Mouse (Mus musculus) ES-Bruce4 (cell line): ENCODE measurements around the gene Bahcc1. TPM values are rescaled to one million over a fixed set of nuclear protein-coding genes. Genes with fewer than 3 reads are reported as not detected.
A peak's percentile ranks its signal among the peaks of the same experiment; 100 is the strongest.

Experiments used
- H3K27ac ChIP-seq: 2 replicates; pipeline ENCODE4 v1.5.1; 2012; ENCODE audit warnings: low read length, inconsistent platforms; ENCODE audit not compliant: insufficient read depth
- H3K27me3 ChIP-seq: 2 replicates; pipeline ENCODE4 v1.6.1; 2012; ENCODE audit warnings: mild to moderate bottlenecking, low read length, inconsistent platforms; ENCODE audit not compliant: control insufficient read depth, poor library complexity, insufficient read depth, severe bottlenecking
- H3K36me3 ChIP-seq: 2 replicates; pipeline ENCODE4 v1.6.1; 2012; ENCODE audit warnings: inconsistent platforms, mild to moderate bottlenecking, low read length, moderate library complexity; ENCODE audit not compliant: control insufficient read depth, poor library complexity, insufficient read depth, severe bottlenecking
- H3K4me1 ChIP-seq: one replicate; pipeline ENCODE4 v1.8.1; 2011; ENCODE audit warnings: low read length; ENCODE audit not compliant: control insufficient read depth, insufficient read depth
- H3K4me3 ChIP-seq: 2 replicates; pipeline ENCODE4 v1.5.1; 2011; ENCODE audit warnings: low read depth, mild to moderate bottlenecking, low read length
- H3K9ac ChIP-seq: 2 replicates; pipeline ENCODE4 v1.6.1; 2012; ENCODE audit warnings: low read depth, mild to moderate bottlenecking, inconsistent platforms; ENCODE audit not compliant: poor library complexity, severe bottlenecking
- H3K9me3 ChIP-seq: replicated peaks from 2 replicates; pipeline ENCODE4 v1.6.1; 2012; ENCODE audit warnings: mild to moderate bottlenecking, low read length, inconsistent platforms; ENCODE audit not compliant: control insufficient read depth, poor library complexity, insufficient read depth, severe bottlenecking
- CTCF ChIP-seq: IDR thresholded peaks from one replicate; pipeline ENCODE4 v1.8.1; 2011; ENCODE audit warnings: low read depth, low read length
- EP300 ChIP-seq: IDR thresholded peaks from 2 replicates; pipeline ENCODE4 v1.6.1; 2011; ENCODE audit warnings: low read depth, low read length; ENCODE audit not compliant: insufficient read depth
- POLR2A ChIP-seq: IDR thresholded peaks from one replicate; pipeline ENCODE4 v1.8.1; 2011; ENCODE audit warnings: low read length; ENCODE audit not compliant: insufficient read depth
- polyA plus RNA-seq: library from polyadenylated mRNA; stranded (reverse); fragments of >200 nt; gene quantifications from 2 replicates; pipeline ENCODE4 v1.2.4, GENCODE M21; 2011; ENCODE audit warnings: low read depth; ENCODE audit not compliant: missing spikeins, insufficient read depth, insufficient read length

Gene Bahcc1
- polyA plus RNA-seq, 1 experiment, result 21.6 TPM

DNA sequence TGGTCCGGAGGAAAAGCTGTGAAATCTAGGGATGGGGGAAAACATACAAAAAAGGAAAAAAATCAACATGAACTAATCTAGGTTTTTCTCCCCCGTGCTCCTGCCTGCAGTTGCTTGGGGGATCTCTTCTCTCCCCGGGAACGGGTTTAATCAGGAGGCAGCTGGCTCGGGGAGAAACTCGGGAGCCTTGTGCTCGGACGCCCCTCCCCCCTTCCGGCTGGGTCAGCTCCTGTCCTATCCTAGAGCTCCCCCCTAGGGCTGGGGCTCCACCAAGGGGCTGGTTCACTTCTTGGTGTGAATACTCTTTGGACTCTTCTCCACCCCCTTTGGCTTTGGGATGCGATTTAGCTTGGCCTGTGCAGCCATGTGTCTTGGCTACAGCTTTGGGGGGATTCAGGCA lies 7.5 kb downstream of the Bahcc1 start:
- no peaks in the 10 kb centered on the region for H3K9me3 ChIP-seq

DNA sequence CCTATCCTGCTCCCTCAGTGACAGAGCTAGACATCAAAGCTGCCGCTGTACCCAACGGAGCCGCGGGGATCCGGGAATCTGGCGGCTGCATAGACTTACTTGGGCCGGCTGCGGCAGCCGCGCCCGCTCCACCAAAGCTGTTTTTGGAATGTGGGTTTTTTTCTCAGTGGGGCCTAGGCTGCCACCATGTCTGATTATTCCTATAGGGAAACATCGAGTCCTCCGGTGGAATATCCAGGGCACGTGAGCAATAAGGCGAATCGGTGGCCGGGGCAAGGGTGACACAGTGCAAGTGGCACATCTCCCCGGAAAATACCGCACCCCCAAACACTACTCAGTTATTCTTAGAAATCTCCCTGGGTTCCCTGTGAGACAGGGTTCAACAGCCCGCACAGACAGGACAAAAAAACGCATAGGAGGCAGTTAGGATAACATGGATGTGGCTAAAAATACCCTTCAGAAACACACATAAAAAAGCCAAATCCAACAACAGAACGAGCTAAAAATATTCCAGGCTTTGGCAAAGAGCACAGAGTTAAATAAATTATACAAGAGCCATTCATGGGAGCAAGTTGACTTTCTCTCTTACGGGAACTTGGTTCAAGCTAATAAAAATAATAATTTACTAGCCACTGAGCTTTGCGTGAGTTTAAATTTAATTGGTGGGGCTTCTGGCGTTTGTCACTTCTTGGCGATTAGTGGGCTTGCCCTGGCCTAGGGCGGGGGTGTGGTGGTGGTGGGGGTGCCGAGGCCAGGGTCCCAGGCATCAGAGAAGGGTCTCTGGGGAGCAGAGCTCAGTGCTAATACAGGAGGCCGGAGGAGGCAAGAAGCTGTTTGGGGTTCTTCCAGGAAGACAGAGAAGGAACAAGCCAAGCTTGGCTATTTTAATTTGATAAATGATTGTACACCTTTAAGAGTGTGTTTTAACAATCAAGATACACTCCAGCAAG lies 8.5 kb downstream of the Bahcc1 start:
- Histone ChIP-seq H3K36me3 (no peaks in the 10 kb centered on the region), H3K4me1 (peaks cover 9% of the 10 kb centered on the region), H3K9me3 (no peaks in the 10 kb centered on the region), H3K9ac (peak overlapping the region; percentile 48), H3K27ac (peak overlapping the region; percentile 37; the same call in 1 of the 2 replicates), H3K27me3 (peaks cover 8% of the 10 kb centered on the region), H3K4me3 (no peak overlapping the region)
- TF ChIP-seq POLR2A, result no peak

More for the DNA sequence above, 7.5 kb downstream of the Bahcc1 start:
- no peaks in the 10 kb centered on the region for H3K36me3 ChIP-seq
- peaks cover 9% of the 10 kb centered on the region for H3K4me1 ChIP-seq
- H3K9ac ChIP-seq, result peak overlapping the region; percentile 48
- peaks cover 14% of the 10 kb centered on the region for H3K27me3 ChIP-seq
- TF ChIP-seq EP300 (peak; percentile 84), POLR2A (no peak)
- H3K4me3 ChIP-seq, result no peak overlapping the region
- H3K27ac ChIP-seq, result peak overlapping the region; percentile 92

DNA sequence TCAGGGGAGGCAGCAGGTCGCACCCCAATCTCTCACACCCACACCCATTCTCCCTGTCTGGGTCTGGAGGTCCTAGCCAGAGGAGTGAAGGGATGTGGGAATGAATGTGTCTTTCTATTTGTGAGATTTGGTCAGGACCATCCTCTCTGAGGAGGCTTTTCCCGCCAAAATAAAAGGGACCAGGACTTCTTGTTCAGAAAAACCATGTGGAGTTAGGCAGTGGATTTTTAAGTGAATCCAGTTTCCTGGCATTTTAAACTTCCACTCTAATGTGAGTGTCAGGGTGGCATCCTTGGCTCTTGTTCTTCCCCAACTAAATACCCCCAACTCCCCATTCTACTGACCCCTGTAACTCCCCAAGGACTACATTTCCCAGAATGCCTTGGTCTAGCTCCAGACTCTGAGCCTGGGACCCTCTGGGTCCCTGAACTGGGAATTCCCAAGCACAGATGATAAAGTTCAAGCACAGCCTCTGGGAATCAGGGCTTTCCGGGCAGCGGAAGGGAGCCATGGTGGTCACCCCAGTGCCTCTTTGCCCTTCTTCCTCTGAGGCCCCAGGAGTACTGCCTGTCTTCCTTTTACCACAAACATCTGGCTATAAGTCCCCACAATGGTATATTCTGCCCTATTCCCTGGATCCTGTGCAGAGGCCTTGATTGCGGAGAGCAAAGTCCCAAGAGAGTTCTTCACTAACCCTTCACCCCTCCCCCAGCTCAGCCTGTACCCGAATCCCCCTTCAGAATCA lies 9.4 kb downstream of the Bahcc1 start:
- H3K4me3 ChIP-seq, result no peak overlapping the region

DNA sequence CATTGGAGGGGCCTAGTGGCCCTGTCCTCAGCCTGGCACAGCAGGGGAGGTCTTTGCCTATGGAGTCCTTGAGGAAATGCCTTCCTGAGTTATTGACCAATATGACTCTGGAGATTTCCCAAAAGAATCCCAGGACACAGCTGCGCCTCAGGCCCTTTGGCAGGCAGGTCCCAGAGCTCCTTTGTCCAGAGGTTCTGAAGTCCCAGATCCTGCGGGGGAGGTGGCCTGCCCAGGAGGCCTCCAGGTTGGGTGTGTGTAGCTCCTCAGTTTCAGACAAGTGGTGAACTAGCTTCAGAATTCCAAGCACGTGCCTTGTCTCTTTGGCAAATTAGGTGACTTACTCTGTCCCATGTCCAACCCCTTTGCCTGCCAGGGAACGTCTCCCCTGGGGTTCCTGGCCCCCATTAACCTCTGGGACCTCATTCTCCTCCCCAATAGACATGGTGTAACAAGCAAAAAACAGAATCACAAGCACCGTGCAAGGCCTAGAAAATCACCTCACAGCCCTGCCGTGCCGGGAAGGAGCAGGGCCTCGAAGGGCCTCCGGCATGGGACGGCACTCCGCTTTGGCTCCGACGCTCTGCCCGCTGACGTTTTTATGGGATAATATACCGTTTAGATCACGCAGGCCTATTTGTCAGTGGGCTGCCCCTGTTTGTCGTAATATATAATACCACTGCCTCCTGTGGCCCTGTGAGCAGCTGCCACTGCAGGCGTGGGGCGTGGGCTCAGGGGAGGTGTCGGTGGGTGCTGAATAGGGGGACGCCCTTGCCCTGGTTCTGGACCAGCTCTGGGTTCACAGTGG lies 10.2 kb downstream of the Bahcc1 start:
- no peaks in the 10 kb centered on the region for H3K27me3 ChIP-seq
- H3K4me1 ChIP-seq, result peaks cover 9% of the 10 kb centered on the region
- no peaks in the 10 kb centered on the region for H3K36me3 ChIP-seq
- H3K27ac ChIP-seq, result peak overlapping the region; percentile 49
- no peaks in the 10 kb centered on the region for H3K9me3 ChIP-seq
- H3K4me3 ChIP-seq, result no peak overlapping the region
- peak overlapping the region; percentile 20 for H3K9ac ChIP-seq
- TF ChIP-seq CTCF (no peak), EP300 (0 out of 2 replicates have a peak, but pooled peaks have one; percentile 8), POLR2A (no peak)

More for the DNA sequence above, 9.4 kb downstream of the Bahcc1 start:
- Histone ChIP-seq H3K27me3 (peaks cover under 1% of the 10 kb centered on the region; the same call in 1 of the 2 replicates), H3K9me3 (no peaks in the 10 kb centered on the region), H3K27ac (peak overlapping the region; percentile 49), H3K9ac (no peak overlapping the region; the same call in 1 of the 2 replicates), H3K36me3 (no peaks in the 10 kb centered on the region), H3K4me1 (peaks cover 9% of the 10 kb centered on the region)
- no peak for TF ChIP-seq CTCF

DNA sequence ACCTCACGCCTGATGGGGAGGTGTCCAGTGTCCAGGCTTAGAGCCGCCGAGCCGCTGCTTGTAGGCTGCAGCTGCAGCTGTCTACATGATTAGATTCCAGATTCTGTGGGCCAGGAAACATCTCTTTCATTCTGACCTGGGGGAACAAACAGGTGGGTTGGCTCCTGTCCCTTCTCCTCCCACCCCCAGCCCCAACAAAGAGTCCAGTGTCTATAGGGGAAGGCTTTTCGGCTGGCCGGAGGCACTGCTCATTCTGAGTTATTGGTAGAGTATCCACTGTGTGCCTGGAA lies 10.7 kb downstream of the Bahcc1 start:
- no peaks in the 10 kb centered on the region for H3K9me3 ChIP-seq
- H3K27me3 ChIP-seq, result no peaks in the 10 kb centered on the region
- H3K4me1 ChIP-seq, result peaks cover 9% of the 10 kb centered on the region
- no peak overlapping the region for H3K4me3 ChIP-seq
- H3K36me3 ChIP-seq, result no peaks in the 10 kb centered on the region
- TF ChIP-seq EP300 (no peak), CTCF (no peak)
- no peak overlapping the region; the same call in 1 of the 2 replicates for H3K9ac ChIP-seq
- no peak overlapping the region for H3K27ac ChIP-seq
